Mouse (Mus musculus) midbrain, embryonic 16.5 days (tissue): ENCODE results near the gene Ndrg4. TPM values are rescaled to one million over a fixed set of nuclear protein-coding genes. Genes with fewer than 3 reads are reported as not detected.

Source experiments
- ATAC-seq: fragments of 200-750 bp; cut with Nextera tagmentation; 2 replicates; pipeline ENCODE4 v1.8.0; 2017; ENCODE audit warnings: moderate TSS enrichment
- H3K27ac ChIP-seq: fragments of 300-500 bp; sonication (generic); 2 replicates; pipeline ENCODE4 v1.5.1; 2014; ENCODE audit warnings: mild to moderate bottlenecking, low read length, mixed read lengths
- H3K27me3 ChIP-seq: fragments of 300-500 bp; sonication (generic); 2 replicates; pipeline ENCODE4 v1.6.1; 2014; ENCODE audit warnings: low read depth, low read length, mixed read lengths; ENCODE audit not compliant: control insufficient read depth, insufficient read depth
- H3K36me3 ChIP-seq: fragments of 300-500 bp; sonication (generic); 2 replicates; pipeline ENCODE4 v1.6.1; 2014; ENCODE audit warnings: mild to moderate bottlenecking, low read length, moderate library complexity, mixed read lengths; ENCODE audit not compliant: control insufficient read depth, insufficient read depth
- H3K4me1 ChIP-seq: fragments of 300-500 bp; sonication (generic); 2 replicates; pipeline ENCODE4 v1.6.1; 2014; ENCODE audit warnings: mild to moderate bottlenecking, low read length, mixed read lengths; ENCODE audit not compliant: control insufficient read depth, insufficient read depth
- H3K4me2 ChIP-seq: fragments of 300-500 bp; sonication (generic); 2 replicates; pipeline ENCODE4 v1.6.1; 2014; ENCODE audit warnings: mild to moderate bottlenecking, low read length, mixed read lengths
- H3K4me3 ChIP-seq: fragments of 300-500 bp; sonication (generic); 2 replicates; pipeline ENCODE4 v1.5.1; 2014; ENCODE audit warnings: low read depth, mild to moderate bottlenecking, low read length, moderate library complexity, mixed read lengths
- H3K9ac ChIP-seq: fragments of 300-500 bp; sonication (generic); 2 replicates; pipeline ENCODE4 v1.6.1; 2014; ENCODE audit warnings: low read depth, low read length, mixed read lengths
- H3K9me3 ChIP-seq: fragments of 300-500 bp; sonication (generic); replicated peaks from 2 replicates; pipeline ENCODE4 v1.6.1; 2014; ENCODE audit warnings: mild to moderate bottlenecking, low read length, mixed read lengths; ENCODE audit not compliant: control insufficient read depth, poor library complexity, severe bottlenecking
- WGBS: fragments of 180-500 bp; shearing (Covaris S2); extraction: QIAGEN DNeasy Blood & Tissue Kit; methylation state at CpG from one replicate; pipeline ENCODE4 v1.1.7; 2014; 5-methylcytosine and 5-hydroxymethylcytosine counted together
- polyA plus RNA-seq: library from polyadenylated mRNA; unstranded; fragments of >200 nt; fragmentation: Nextera tagmentation; extraction: Ambion mirVana; gene quantifications from 2 replicates; pipeline ENCODE4 v1.2.1, GENCODE M21; 2015

Ndrg4 gene
- polyA plus RNA-seq, 1 experiment from 2014 or later, result 511 TPM

GRCm38 (mm10) chr8:95669967-95670366 lies 6.8 kb upstream of the Ndrg4 start:
- no peak for ATAC-seq
- 94% methylated on average over 2 of the region's 2 CpGs for WGBS

GRCm38 (mm10) chr8:95671861-95672260 lies 4.9 kb upstream of the Ndrg4 start:
- H3K4me3 ChIP-seq, result no peak overlapping the region
- no peaks in the 10 kb centered on the region for H3K9me3 ChIP-seq
- peaks cover 3% of the 10 kb centered on the region; the same call in 1 of the 2 replicates for H3K4me1 ChIP-seq
- 89% methylated on average over 6 of the region's 6 CpGs for WGBS
- H3K27ac ChIP-seq, result no peak overlapping the region
- no peak overlapping the region for H3K4me2 ChIP-seq
- H3K36me3 ChIP-seq, result no peaks in the 10 kb centered on the region
- ATAC-seq, result no peak
- H3K9ac ChIP-seq, result no peak overlapping the region
- H3K27me3 ChIP-seq, result no peaks in the 10 kb centered on the region; the same call in 1 of the 2 replicates

More at GRCm38 (mm10) chr8:95669967-95670366, 6.8 kb upstream of the Ndrg4 start:
- Histone ChIP-seq H3K4me2 (no peak overlapping the region), H3K9me3 (no peaks in the 10 kb centered on the region), H3K27me3 (no peaks in the 10 kb centered on the region), H3K9ac (no peak overlapping the region), H3K4me1 (peaks cover 3% of the 10 kb centered on the region; the same call in 1 of the 2 replicates), H3K36me3 (no peaks in the 10 kb centered on the region), H3K27ac (no peak overlapping the region), H3K4me3 (no peak overlapping the region)

- Histone ChIP-seq H3K9ac (no peak overlapping the region), H3K4me2 (no peak overlapping the region), H3K4me1 (peaks cover 7% of the 10 kb centered on the region), H3K36me3 (no peaks in the 10 kb centered on the region), H3K9me3 (no peaks in the 10 kb centered on the region), H3K27ac (no peak overlapping the region), H3K27me3 (peaks cover 3% of the 10 kb centered on the region), H3K4me3 (no peak overlapping the region)
- 88% methylated on average over 5 of the region's 5 CpGs for WGBS
- no peak for ATAC-seq
Measured at GRCm38 (mm10) chr8:95672811-95673210, 4.0 kb upstream of the Ndrg4 start.

- Histone ChIP-seq H3K9me3 (no peaks in the 10 kb centered on the region), H3K9ac (peak overlapping the region; percentile 89), H3K27me3 (peaks cover 3% of the 10 kb centered on the region), H3K27ac (peak overlapping the region; percentile 70), H3K4me3 (peak overlapping the region; percentile 86), H3K36me3 (no peaks in the 10 kb centered on the region), H3K4me1 (peaks cover 19% of the 10 kb centered on the region), H3K4me2 (peak overlapping the region; percentile 83)
- ATAC-seq, result peak; percentile 87
- WGBS, result under 1% methylated on average over 19 of the region's 48 CpGs
Measured at GRCm38 (mm10) chr8:95677591-95678023, 827 bp downstream of the Ndrg4 start.

GRCm38 (mm10) chr8:95678024-95678611 lies 1.3 kb downstream of the Ndrg4 start:
- Histone ChIP-seq H3K4me3 (peak overlapping the region; percentile 86), H3K4me2 (peak overlapping the region; percentile 83), H3K27me3 (peaks cover 3% of the 10 kb centered on the region), H3K9ac (peak overlapping the region; percentile 89), H3K4me1 (peaks cover 19% of the 10 kb centered on the region), H3K36me3 (no peaks in the 10 kb centered on the region), H3K27ac (peak overlapping the region; percentile 70), H3K9me3 (no peaks in the 10 kb centered on the region)
- WGBS, result under 1% methylated on average over 54 of the region's 70 CpGs
- ATAC-seq, result peak; percentile 61

- H3K27me3 ChIP-seq, result no peaks in the 10 kb centered on the region
- no peak overlapping the region for H3K9ac ChIP-seq
- no peak for ATAC-seq
- no peak overlapping the region for H3K4me3 ChIP-seq
- H3K27ac ChIP-seq, result no peak overlapping the region
- H3K4me1 ChIP-seq, result no peaks in the 10 kb centered on the region
- H3K36me3 ChIP-seq, result no peaks in the 10 kb centered on the region
- H3K9me3 ChIP-seq, result no peaks in the 10 kb centered on the region
- no peak overlapping the region for H3K4me2 ChIP-seq
- 77% methylated on average over 10 of the region's 10 CpGs for WGBS
Measured at GRCm38 (mm10) chr8:95688073-95688672, 11.4 kb downstream of the Ndrg4 start.

- no peak overlapping the region for H3K27ac ChIP-seq
- H3K4me2 ChIP-seq, result no peak overlapping the region
- no peaks in the 10 kb centered on the region for H3K36me3 ChIP-seq
- no peak for ATAC-seq
- 82% methylated on average over 13 of the region's 13 CpGs for WGBS
- no peaks in the 10 kb centered on the region for H3K9me3 ChIP-seq
- H3K9ac ChIP-seq, result no peak overlapping the region
- H3K27me3 ChIP-seq, result no peaks in the 10 kb centered on the region
- no peak overlapping the region for H3K4me3 ChIP-seq
- peaks cover 12% of the 10 kb centered on the region for H3K4me1 ChIP-seq
Measured at GRCm38 (mm10) chr8:95690929-95691541, 14.3 kb downstream of the Ndrg4 start.

- H3K4me2 ChIP-seq, result peak overlapping the region; percentile 5; the same call in 1 of the 2 replicates
- peaks cover 20% of the 10 kb centered on the region for H3K4me1 ChIP-seq
- 6% methylated on average over 6 of the region's 6 CpGs for WGBS
- no peaks in the 10 kb centered on the region for H3K9me3 ChIP-seq
- no peaks in the 10 kb centered on the region; the same call in 1 of the 2 replicates for H3K27me3 ChIP-seq
- ATAC-seq, result no peak
- H3K4me3 ChIP-seq, result no peak overlapping the region
- no peaks in the 10 kb centered on the region for H3K36me3 ChIP-seq
- H3K9ac ChIP-seq, result peak overlapping the region; percentile 46
- no peak overlapping the region for H3K27ac ChIP-seq
Measured at GRCm38 (mm10) chr8:95694631-95695030, 17.9 kb downstream of the Ndrg4 start.

- ATAC-seq, result no peak
- no peak overlapping the region for H3K4me3 ChIP-seq
- WGBS, result 65% methylated on average over 8 of the region's 8 CpGs
- H3K9me3 ChIP-seq, result no peaks in the 10 kb centered on the region
- H3K27ac ChIP-seq, result no peak overlapping the region
- no peaks in the 10 kb centered on the region; the same call in 1 of the 2 replicates for H3K27me3 ChIP-seq
- H3K9ac ChIP-seq, result peak overlapping the region; percentile 54
- H3K36me3 ChIP-seq, result no peaks in the 10 kb centered on the region
- H3K4me2 ChIP-seq, result peak overlapping the region; percentile 43
- peaks cover 39% of the 10 kb centered on the region for H3K4me1 ChIP-seq
Measured at GRCm38 (mm10) chr8:95696661-95697060, 19.9 kb downstream of the Ndrg4 start.
